ENCODE assay signal across 8 mouse cellular contexts in the genomic region with DNA sequence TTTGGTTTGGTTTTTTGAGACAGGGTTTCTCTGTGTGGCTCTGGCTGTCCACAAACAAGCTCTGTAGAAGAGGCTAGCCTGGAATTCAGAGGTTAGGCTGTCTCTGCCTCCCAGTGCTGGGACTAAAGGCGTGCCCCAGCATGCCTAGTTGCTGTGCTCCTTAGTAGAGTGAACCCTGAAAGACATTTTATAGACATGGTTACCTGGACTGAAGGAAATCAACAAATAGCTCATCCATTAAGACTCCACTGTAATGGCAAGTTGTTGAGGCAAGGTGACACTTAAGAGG. TPM values are rescaled to one million over a fixed set of nuclear protein-coding genes. Genes with fewer than 3 reads are reported as not detected.
DNase-seq lines count a peak whose midpoint lies in the region; ATAC-seq lines count a peak whose summit lies in the region.

No protein-coding gene starts in this region.

- peak overlapping the region; percentile 56 for H3K9ac ChIP-seq in intestine, embryonic 16.5 days (ENCODE audit: low read depth, low read length)
- peak overlapping the region; percentile 52; the same call in 1 of the 2 replicates for H3K9ac ChIP-seq in midbrain, embryonic 16.5 days (ENCODE audit: low read depth, low read length)

- WGBS in intestine, embryonic 16.5 days: 29% methylated on average over 1 of the region's 1 CpGs
- WGBS in midbrain, embryonic 16.5 days: 26% methylated on average over 1 of the region's 1 CpGs

- peak overlapping the region; percentile 59 for H3K4me2 ChIP-seq in intestine, embryonic 16.5 days (ENCODE audit: low read depth, low read length)
- H3K4me2 ChIP-seq in midbrain, embryonic 16.5 days (ENCODE audit: low read length): peak overlapping the region; percentile 56

- H3K4me3 ChIP-seq in intestine, embryonic 16.5 days (ENCODE audit: low read length): peak overlapping the region; percentile 96
- H3K4me3 ChIP-seq in midbrain, embryonic 16.5 days (ENCODE audit: low read depth, low read length): peak overlapping the region; percentile 94

- H3K27me3 ChIP-seq in intestine, embryonic 16.5 days (replicated peaks; ENCODE audit: control insufficient read depth, insufficient read depth, low read length): no peaks in the 10 kb centered on the region
- no peaks in the 10 kb centered on the region for H3K27me3 ChIP-seq in midbrain, embryonic 16.5 days (ENCODE audit: control insufficient read depth, insufficient read depth, low read depth, low read length)

- no peaks in the 10 kb centered on the region for H3K9me3 ChIP-seq in intestine, embryonic 16.5 days (ENCODE audit: control insufficient read depth, low read length)
- H3K9me3 ChIP-seq in midbrain, embryonic 16.5 days (replicated peaks; ENCODE audit: control insufficient read depth, low read length, poor library complexity, severe bottlenecking): no peaks in the 10 kb centered on the region

- no peak overlapping the region for H3K27ac ChIP-seq in intestine, embryonic 16.5 days (ENCODE audit: low read length)
- H3K27ac ChIP-seq in midbrain, embryonic 16.5 days (ENCODE audit: low read length): no peak overlapping the region

- peak; percentile 14 for ATAC-seq in intestine, embryonic 16.5 days
- ATAC-seq in midbrain, embryonic 16.5 days: no peak

- peaks cover 11% of the 10 kb centered on the region for H3K4me1 ChIP-seq in intestine, embryonic 16.5 days (ENCODE audit: control insufficient read depth, insufficient read depth, low read length)
- H3K4me1 ChIP-seq in midbrain, embryonic 16.5 days (ENCODE audit: control insufficient read depth, insufficient read depth, low read length): peaks cover 26% of the 10 kb centered on the region

- no peaks in the 10 kb centered on the region for H3K36me3 ChIP-seq in intestine, embryonic 16.5 days (ENCODE audit: control insufficient read depth, insufficient read depth, low read length)
- H3K36me3 ChIP-seq in midbrain, embryonic 16.5 days (ENCODE audit: control insufficient read depth, insufficient read depth, low read length): no peaks in the 10 kb centered on the region

- DNase-seq in embryo, embryonic 10 days (ENCODE audit: low spot score): peak; percentile 13
- no peak for DNase-seq in embryo, embryonic 11 days
- DNase-seq in urinary bladder, postnatal 14 days (ENCODE audit: low spot score): peak; percentile 31
- DNase-seq in urinary bladder, adult 2 months (ENCODE audit: low spot score): no peak
- no peak for DNase-seq in gastrocnemius, adult 18-20 months (ENCODE audit: low spot score)
- DNase-seq in right cerebral cortex, postnatal 14 days: no peak

RNA-seq across cellular contexts. Expression of a gene that starts 0.8 kb away (rescaled TPM):
- 87.5 and 99.1 TPM in 2 replicates for polyA plus RNA-seq in urinary bladder, adult 2 months (2012; rRNA removed)
- polyA plus RNA-seq in intestine, embryonic 16.5 days (2015; fragmentation: Nextera tagmentation; extraction: Ambion mirVana): 118 and 127 TPM in 2 replicates
- polyA plus RNA-seq in midbrain, embryonic 16.5 days (2015; fragmentation: Nextera tagmentation; extraction: Ambion mirVana): 117 and 127 TPM in 2 replicates
- total RNA-seq in gastrocnemius, adult 18-20 months (2021): 10 to 100 TPM; 36.8 to 39.5 TPM

Comparison
In these comparisons a context has a peak if more than half of its experiments do, and no peak if none do; other contexts are left out.
1. DNase-seq: peak in embryo, embryonic 10 days (single experiment) and urinary bladder, postnatal 14 days (single experiment); none in embryo, embryonic 11 days (single experiment), urinary bladder, adult 2 months (single experiment), gastrocnemius, adult 18-20 months (single experiment) and right cerebral cortex, postnatal 14 days (single experiment).